Mouse (Mus musculus): Measurements from ENCODE around the gene Nfasc. TPM values are rescaled to one million over a fixed set of nuclear protein-coding genes. Genes with fewer than 3 reads are reported as not detected.

The Nfasc gene
- polyA plus RNA-seq, 1 experiment from 2014 or later, result 0.99 TPM

- H3K9ac ChIP-seq (ENCODE audit: low read length), result no peak overlapping the region
- peaks cover 18% of the 10 kb centered on the region for H3K4me1 ChIP-seq (ENCODE audit: control insufficient read depth, insufficient read depth, low read length)
- H3K27ac ChIP-seq (replicated peaks; ENCODE audit: low read depth, low read length), result no peak overlapping the region
- ATAC-seq (ENCODE audit: insufficient number of reproducible peaks, low FRiP score, low TSS enrichment, low read depth) (no peak), DNase-seq (ENCODE audit: low spot score) (no peak)
- 76% methylated on average over 3 of the region's 3 CpGs for WGBS
- H3K4me3 ChIP-seq (ENCODE audit: low read depth, low read length), result no peak overlapping the region
- H3K27me3 ChIP-seq (ENCODE audit: control insufficient read depth, insufficient read depth, low read length), result no peaks in the 10 kb centered on the region
- H3K36me3 ChIP-seq (ENCODE audit: control insufficient read depth, insufficient read depth, low read length), result no peaks in the 10 kb centered on the region
- no peak overlapping the region for H3K4me2 ChIP-seq (ENCODE audit: low read depth, severe bottlenecking)
- no peaks in the 10 kb centered on the region for H3K9me3 ChIP-seq (ENCODE audit: control insufficient read depth, low read length)
These were observed 28.0 kb upstream of the Nfasc start for GRCm38 (mm10) chr1:132769559-132769958.

DNA sequence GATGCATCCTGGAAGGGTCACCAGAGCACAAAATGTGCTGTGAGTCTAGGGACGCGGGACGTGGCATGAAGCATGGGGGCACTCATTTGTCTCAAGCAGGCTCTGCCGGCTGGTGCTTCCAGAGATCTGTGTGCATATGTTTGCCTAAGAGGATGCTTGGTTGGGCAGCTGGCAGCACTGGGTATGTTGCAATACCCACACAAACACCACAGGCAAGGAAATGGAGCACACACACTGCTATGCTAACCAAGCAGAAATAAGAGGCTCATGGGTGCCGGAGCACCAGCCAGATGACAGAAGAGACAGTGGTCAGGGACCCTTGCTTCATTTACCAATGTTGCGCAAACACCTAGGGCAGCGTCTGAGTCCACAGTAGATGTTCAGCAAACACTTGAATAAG lies 25.8 kb upstream of the Nfasc start:
- Histone ChIP-seq H3K9me3 (ENCODE audit: control insufficient read depth, low read length) (no peaks in the 10 kb centered on the region), H3K27me3 (ENCODE audit: control insufficient read depth, insufficient read depth, low read length) (no peaks in the 10 kb centered on the region), H3K27ac (replicated peaks; ENCODE audit: low read depth, low read length) (no peak overlapping the region), H3K9ac (ENCODE audit: low read length) (no peak overlapping the region), H3K4me1 (ENCODE audit: control insufficient read depth, insufficient read depth, low read length) (peaks cover 18% of the 10 kb centered on the region), H3K36me3 (ENCODE audit: control insufficient read depth, insufficient read depth, low read length) (no peaks in the 10 kb centered on the region), H3K4me2 (ENCODE audit: low read depth, severe bottlenecking) (no peak overlapping the region), H3K4me3 (ENCODE audit: low read depth, low read length) (no peak overlapping the region)
- no peak for ATAC-seq (ENCODE audit: insufficient number of reproducible peaks, low FRiP score, low TSS enrichment, low read depth)
- DNase-seq (ENCODE audit: low spot score), result no peak
- WGBS, result 91% methylated on average over 7 of the region's 7 CpGs

GRCm38 (mm10) chr1:132765887-132766651 lies 24.5 kb upstream of the Nfasc start:
- DNase-seq (ENCODE audit: low spot score), result peak; percentile 52
- Histone ChIP-seq H3K9ac (ENCODE audit: low read length) (no peak overlapping the region), H3K9me3 (ENCODE audit: control insufficient read depth, low read length) (no peaks in the 10 kb centered on the region), H3K4me2 (ENCODE audit: low read depth, severe bottlenecking) (peak overlapping the region; percentile 28), H3K4me3 (ENCODE audit: low read depth, low read length) (no peak overlapping the region), H3K27me3 (ENCODE audit: control insufficient read depth, insufficient read depth, low read length) (no peaks in the 10 kb centered on the region), H3K4me1 (ENCODE audit: control insufficient read depth, insufficient read depth, low read length) (peaks cover 18% of the 10 kb centered on the region), H3K36me3 (ENCODE audit: control insufficient read depth, insufficient read depth, low read length) (no peaks in the 10 kb centered on the region), H3K27ac (replicated peaks; ENCODE audit: low read depth, low read length) (no peak overlapping the region)
- peak; percentile 47; the same call in 1 of the 2 replicates for ATAC-seq (ENCODE audit: insufficient number of reproducible peaks, low FRiP score, low TSS enrichment, low read depth)
- 25% methylated on average over 16 of the region's 16 CpGs for WGBS

DNA sequence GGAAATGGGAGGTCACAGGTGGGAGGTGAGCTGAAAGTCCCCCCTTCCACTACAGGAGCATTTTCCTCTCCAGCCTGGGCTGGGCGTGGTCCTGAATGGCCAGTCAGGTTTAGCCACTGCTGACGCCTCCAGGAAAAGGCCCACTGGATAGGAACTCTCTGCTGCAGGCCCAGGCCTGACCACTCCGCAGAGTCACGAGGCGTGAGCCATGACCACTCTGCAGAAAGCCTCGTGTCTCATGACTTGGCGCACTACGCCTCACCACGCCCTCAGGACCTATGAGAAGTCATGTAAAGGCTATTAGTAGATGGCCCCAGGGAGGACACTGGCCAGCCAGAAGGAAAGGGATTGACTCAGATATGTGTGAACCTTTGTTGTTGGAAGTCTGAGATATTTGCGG lies 23.6 kb upstream of the Nfasc start:
- no peak overlapping the region for H3K9ac ChIP-seq (ENCODE audit: low read length)
- WGBS, result 79% methylated on average over 10 of the region's 10 CpGs
- peaks cover 18% of the 10 kb centered on the region for H3K4me1 ChIP-seq (ENCODE audit: control insufficient read depth, insufficient read depth, low read length)
- H3K27me3 ChIP-seq (ENCODE audit: control insufficient read depth, insufficient read depth, low read length), result no peaks in the 10 kb centered on the region
- H3K4me3 ChIP-seq (ENCODE audit: low read depth, low read length), result no peak overlapping the region
- no peaks in the 10 kb centered on the region for H3K9me3 ChIP-seq (ENCODE audit: control insufficient read depth, low read length)
- H3K27ac ChIP-seq (replicated peaks; ENCODE audit: low read depth, low read length), result no peak overlapping the region
- no peak overlapping the region for H3K4me2 ChIP-seq (ENCODE audit: low read depth, severe bottlenecking)
- H3K36me3 ChIP-seq (ENCODE audit: control insufficient read depth, insufficient read depth, low read length), result no peaks in the 10 kb centered on the region
- 0 out of 2 replicates have a peak, but pooled peaks have one; percentile 51 for ATAC-seq (ENCODE audit: insufficient number of reproducible peaks, low FRiP score, low TSS enrichment, low read depth)
- no peak for DNase-seq (ENCODE audit: low spot score)

GRCm38 (mm10) chr1:132759390-132759789 lies 17.8 kb upstream of the Nfasc start:
- ATAC-seq (ENCODE audit: insufficient number of reproducible peaks, low FRiP score, low TSS enrichment, low read depth) (no peak), DNase-seq (ENCODE audit: low spot score) (no peak)
- no peaks in the 10 kb centered on the region for H3K36me3 ChIP-seq (ENCODE audit: control insufficient read depth, insufficient read depth, low read length)
- no peak overlapping the region for H3K4me2 ChIP-seq (ENCODE audit: low read depth, severe bottlenecking)
- 0 out of 2 replicates have a peak, but pooled peaks cover 3% of the 10 kb centered on the region for H3K27me3 ChIP-seq (ENCODE audit: control insufficient read depth, insufficient read depth, low read length)
- H3K4me3 ChIP-seq (ENCODE audit: low read depth, low read length), result no peak overlapping the region
- no peak overlapping the region for H3K9ac ChIP-seq (ENCODE audit: low read length)
- 61% methylated on average over 6 of the region's 6 CpGs for WGBS
- H3K4me1 ChIP-seq (ENCODE audit: control insufficient read depth, insufficient read depth, low read length), result no peaks in the 10 kb centered on the region
- H3K9me3 ChIP-seq (ENCODE audit: control insufficient read depth, low read length), result no peaks in the 10 kb centered on the region
- no peak overlapping the region for H3K27ac ChIP-seq (replicated peaks; ENCODE audit: low read depth, low read length)

- Histone ChIP-seq H3K4me1 (ENCODE audit: control insufficient read depth, insufficient read depth, low read length) (no peaks in the 10 kb centered on the region), H3K27ac (replicated peaks; ENCODE audit: low read depth, low read length) (no peak overlapping the region), H3K9ac (ENCODE audit: low read length) (no peak overlapping the region), H3K36me3 (ENCODE audit: control insufficient read depth, insufficient read depth, low read length) (no peaks in the 10 kb centered on the region), H3K4me2 (ENCODE audit: low read depth, severe bottlenecking) (peak overlapping the region; percentile 24; the same call in 1 of the 2 replicates), H3K4me3 (ENCODE audit: low read depth, low read length) (no peak overlapping the region), H3K27me3 (ENCODE audit: control insufficient read depth, insufficient read depth, low read length) (0 out of 2 replicates have a peak, but pooled peaks cover 3% of the 10 kb centered on the region), H3K9me3 (ENCODE audit: control insufficient read depth, low read length) (no peaks in the 10 kb centered on the region)
- ATAC-seq (ENCODE audit: insufficient number of reproducible peaks, low FRiP score, low TSS enrichment, low read depth) (no peak), DNase-seq (ENCODE audit: low spot score) (peak; percentile 85)
- 8% methylated on average over 24 of the region's 24 CpGs for WGBS
These were observed 17.2 kb upstream of the Nfasc start for GRCm38 (mm10) chr1:132758656-132759370.

DNA sequence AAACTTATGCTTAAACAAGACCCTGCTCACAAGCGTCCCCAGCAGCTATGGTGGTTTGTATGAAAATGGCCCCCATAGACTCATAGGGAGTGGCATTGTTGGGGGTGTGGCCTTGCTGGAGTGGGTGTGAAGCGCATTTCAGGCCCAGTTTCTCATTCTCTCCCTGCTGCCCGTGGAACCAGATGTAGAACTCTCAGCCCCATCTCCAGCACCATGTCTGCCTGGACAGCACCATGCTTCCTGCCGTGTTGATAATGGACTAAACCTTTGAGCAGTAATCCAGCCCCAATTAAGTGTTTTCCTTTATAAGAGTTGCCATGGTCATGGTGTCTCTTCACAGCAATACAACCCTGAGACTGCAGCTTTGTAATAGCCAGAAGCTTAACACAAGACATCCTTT lies 13.6 kb upstream of the Nfasc start:
- no peaks in the 10 kb centered on the region for H3K36me3 ChIP-seq (ENCODE audit: control insufficient read depth, insufficient read depth, low read length)
- no peaks in the 10 kb centered on the region for H3K4me1 ChIP-seq (ENCODE audit: control insufficient read depth, insufficient read depth, low read length)
- no peak for ATAC-seq (ENCODE audit: insufficient number of reproducible peaks, low FRiP score, low TSS enrichment, low read depth)
- H3K27me3 ChIP-seq (ENCODE audit: control insufficient read depth, insufficient read depth, low read length), result 0 out of 2 replicates have a peak, but pooled peaks cover 3% of the 10 kb centered on the region
- H3K9me3 ChIP-seq (ENCODE audit: control insufficient read depth, low read length), result no peaks in the 10 kb centered on the region
- no peak overlapping the region for H3K4me3 ChIP-seq (ENCODE audit: low read depth, low read length)
- H3K4me2 ChIP-seq (ENCODE audit: low read depth, severe bottlenecking), result no peak overlapping the region
- H3K27ac ChIP-seq (replicated peaks; ENCODE audit: low read depth, low read length), result no peak overlapping the region
- no peak overlapping the region for H3K9ac ChIP-seq (ENCODE audit: low read length)
- peak; percentile 36 for DNase-seq (ENCODE audit: low spot score)
- 69% methylated on average over 4 of the region's 4 CpGs for WGBS

- Histone ChIP-seq H3K27ac (replicated peaks; ENCODE audit: low read depth, low read length) (no peak overlapping the region), H3K27me3 (ENCODE audit: control insufficient read depth, insufficient read depth, low read length) (no peaks in the 10 kb centered on the region), H3K4me1 (ENCODE audit: control insufficient read depth, insufficient read depth, low read length) (no peaks in the 10 kb centered on the region), H3K9me3 (ENCODE audit: control insufficient read depth, low read length) (no peaks in the 10 kb centered on the region), H3K4me3 (ENCODE audit: low read depth, low read length) (no peak overlapping the region), H3K36me3 (ENCODE audit: control insufficient read depth, insufficient read depth, low read length) (no peaks in the 10 kb centered on the region), H3K9ac (ENCODE audit: low read length) (no peak overlapping the region), H3K4me2 (ENCODE audit: low read depth, severe bottlenecking) (no peak overlapping the region)
- DNase-seq (ENCODE audit: low spot score) (no peak), ATAC-seq (ENCODE audit: insufficient number of reproducible peaks, low FRiP score, low TSS enrichment, low read depth) (no peak)
- whole genome bisulfite sequencing, result 73% methylated on average over 9 of the region's 9 CpGs
These were observed 7.8 kb upstream of the Nfasc start for GRCm38 (mm10) chr1:132749217-132749884.

Measured in limb, embryonic 11.5 days (tissue).